Mouse (Mus musculus) intestine, embryonic 16.5 days (tissue): ENCODE results near the gene Trim7. TPM values are rescaled to one million over a fixed set of nuclear protein-coding genes. Genes with fewer than 3 reads are reported as not detected.

ENCODE experiments used
- ATAC-seq: fragments of 200-750 bp; cut with Nextera tagmentation; 2 replicates; pipeline ENCODE4 v1.8.0; 2017; ENCODE audit warnings: moderate TSS enrichment, moderate library complexity
- H3K27ac ChIP-seq: fragments of 300-500 bp; sonication (generic); 2 replicates; pipeline ENCODE4 v1.5.1; 2014; ENCODE audit warnings: mild to moderate bottlenecking, low read length
- H3K27me3 ChIP-seq: fragments of 300-500 bp; sonication (generic); replicated peaks from 2 replicates; pipeline ENCODE4 v1.6.1; 2014; ENCODE audit warnings: low read length, control low read depth, mixed read lengths; ENCODE audit not compliant: control insufficient read depth, insufficient read depth
- H3K36me3 ChIP-seq: fragments of 300-500 bp; sonication (generic); 2 replicates; pipeline ENCODE4 v1.6.1; 2014; ENCODE audit warnings: low read length, control low read depth; ENCODE audit not compliant: control insufficient read depth, insufficient read depth
- H3K4me1 ChIP-seq: fragments of 300-500 bp; sonication (generic); 2 replicates; pipeline ENCODE4 v1.6.1; 2014; ENCODE audit warnings: low read length, control low read depth, mixed read lengths; ENCODE audit not compliant: control insufficient read depth, insufficient read depth
- H3K4me2 ChIP-seq: fragments of 300-500 bp; sonication (generic); 2 replicates; pipeline ENCODE4 v1.6.1; 2014; ENCODE audit warnings: low read depth, low read length, control low read depth
- H3K4me3 ChIP-seq: fragments of 300-500 bp; sonication (generic); 2 replicates; pipeline ENCODE4 v1.5.1; 2014; ENCODE audit warnings: mild to moderate bottlenecking, low read length
- H3K9ac ChIP-seq: fragments of 300-500 bp; sonication (generic); 2 replicates; pipeline ENCODE4 v1.6.1; 2014; ENCODE audit warnings: low read depth, low read length
- H3K9me3 ChIP-seq: fragments of 300-500 bp; sonication (generic); 2 replicates; pipeline ENCODE4 v1.6.1; 2016; ENCODE audit warnings: low read length, control low read depth; ENCODE audit not compliant: control insufficient read depth
- WGBS: fragments of 180-500 bp; shearing (Covaris S2); extraction: QIAGEN DNeasy Blood & Tissue Kit; methylation state at CpG from one replicate; pipeline ENCODE4 v1.1.7; 2014; 5-methylcytosine and 5-hydroxymethylcytosine counted together
- polyA plus RNA-seq: library from polyadenylated mRNA; unstranded; fragments of >200 nt; fragmentation: Nextera tagmentation; extraction: Ambion mirVana; gene quantifications from 2 replicates; pipeline ENCODE4 v1.2.1, GENCODE M21; 2015

The Trim7 gene
- polyA plus RNA-seq, 1 experiment from 2014 or later = 1.2 TPM

GRCm38 (mm10) chr11:48833078-48833730 is 7.3 kb downstream of the Trim7 start:
- H3K36me3 ChIP-seq = no peaks in the 10 kb centered on the region
- H3K9me3 ChIP-seq = no peaks in the 10 kb centered on the region
- peak; percentile 6; the same call in 1 of the 2 replicates for ATAC-seq
- WGBS = 36% methylated on average over 9 of the region's 9 CpGs
- H3K4me1 ChIP-seq = peaks cover 6% of the 10 kb centered on the region
- peak overlapping the region; percentile 66 for H3K4me3 ChIP-seq
- H3K27me3 ChIP-seq = no peaks in the 10 kb centered on the region
- no peak overlapping the region for H3K9ac ChIP-seq
- H3K27ac ChIP-seq = no peak overlapping the region
- 0 out of 2 replicates have a peak overlapping the region, but pooled peaks have one; percentile 35 for H3K4me2 ChIP-seq

GRCm38 (mm10) chr11:48833731-48834639 is 8.0 kb downstream of the Trim7 start:
- peak overlapping the region; percentile 77 for H3K27ac ChIP-seq

GRCm38 (mm10) chr11:48835923-48836322 is 10.0 kb downstream of the Trim7 start:
- Histone ChIP-seq H3K4me3 (no peak overlapping the region), H3K4me1 (peaks cover 12% of the 10 kb centered on the region), H3K27me3 (no peaks in the 10 kb centered on the region), H3K9me3 (no peaks in the 10 kb centered on the region), H3K4me2 (no peak overlapping the region), H3K36me3 (no peaks in the 10 kb centered on the region), H3K27ac (no peak overlapping the region), H3K9ac (no peak overlapping the region)
- WGBS = 79% methylated on average over 6 of the region's 6 CpGs
- no peak for ATAC-seq

More at GRCm38 (mm10) chr11:48833731-48834639, 8.0 kb downstream of the Trim7 start:
- Histone ChIP-seq H3K4me3 (peak overlapping the region; percentile 66), H3K9ac (peak overlapping the region; percentile 61), H3K4me2 (peak overlapping the region; percentile 60), H3K4me1 (peaks cover 12% of the 10 kb centered on the region), H3K36me3 (no peaks in the 10 kb centered on the region), H3K9me3 (no peaks in the 10 kb centered on the region), H3K27me3 (no peaks in the 10 kb centered on the region)
- under 1% methylated on average over 30 of the region's 30 CpGs for WGBS
- ATAC-seq = peak; percentile 80

- H3K27me3 ChIP-seq = no peaks in the 10 kb centered on the region
- WGBS = 17% methylated on average over 11 of the region's 11 CpGs
- no peak overlapping the region for H3K27ac ChIP-seq
- peak overlapping the region; percentile 82 for H3K9ac ChIP-seq
- peak overlapping the region; percentile 93 for H3K4me3 ChIP-seq
- H3K4me2 ChIP-seq = peak overlapping the region; percentile 89
- peaks cover 12% of the 10 kb centered on the region for H3K4me1 ChIP-seq
- ATAC-seq = peak; percentile 7; the same call in 1 of the 2 replicates
- no peaks in the 10 kb centered on the region for H3K9me3 ChIP-seq
- H3K36me3 ChIP-seq = no peaks in the 10 kb centered on the region
These were observed 11.0 kb downstream of the Trim7 start for GRCm38 (mm10) chr11:48836990-48837309.

GRCm38 (mm10) chr11:48837310-48838180 is 11.6 kb downstream of the Trim7 start:
- no peaks in the 10 kb centered on the region for H3K36me3 ChIP-seq
- under 1% methylated on average over 77 of the region's 77 CpGs for WGBS
- H3K4me3 ChIP-seq = peak overlapping the region; percentile 93
- H3K9me3 ChIP-seq = no peaks in the 10 kb centered on the region
- peak; percentile 57 for ATAC-seq
- no peaks in the 10 kb centered on the region for H3K27me3 ChIP-seq
- peak overlapping the region; percentile 82 for H3K9ac ChIP-seq
- H3K4me1 ChIP-seq = peaks cover 12% of the 10 kb centered on the region
- peak overlapping the region; percentile 68 for H3K27ac ChIP-seq
- peak overlapping the region; percentile 89 for H3K4me2 ChIP-seq

- peak overlapping the region; percentile 68 for H3K27ac ChIP-seq
- peak; percentile 73 for ATAC-seq
- H3K9ac ChIP-seq = peak overlapping the region; percentile 82
- no peaks in the 10 kb centered on the region for H3K36me3 ChIP-seq
- H3K4me1 ChIP-seq = peaks cover 12% of the 10 kb centered on the region
- 2% methylated on average over 16 of the region's 16 CpGs for WGBS
- H3K4me3 ChIP-seq = peak overlapping the region; percentile 93
- H3K4me2 ChIP-seq = peak overlapping the region; percentile 89
- H3K27me3 ChIP-seq = no peaks in the 10 kb centered on the region
- H3K9me3 ChIP-seq = no peaks in the 10 kb centered on the region
These were observed 12.3 kb downstream of the Trim7 start for GRCm38 (mm10) chr11:48838181-48838797.

- no peak for ATAC-seq
- Histone ChIP-seq H3K9ac (0 out of 2 replicates have a peak overlapping the region, but pooled peaks have one; percentile 82), H3K36me3 (no peaks in the 10 kb centered on the region), H3K9me3 (no peaks in the 10 kb centered on the region), H3K4me2 (peak overlapping the region; percentile 89), H3K27ac (no peak overlapping the region), H3K27me3 (no peaks in the 10 kb centered on the region), H3K4me1 (peaks cover 12% of the 10 kb centered on the region), H3K4me3 (no peak overlapping the region)
- 82% methylated on average over 10 of the region's 10 CpGs for WGBS
These were observed 13.1 kb downstream of the Trim7 start for GRCm38 (mm10) chr11:48838879-48839680.

GRCm38 (mm10) chr11:48840805-48841204 is 14.9 kb downstream of the Trim7 start:
- Histone ChIP-seq H3K4me2 (no peak overlapping the region), H3K36me3 (no peaks in the 10 kb centered on the region), H3K4me3 (no peak overlapping the region), H3K9ac (no peak overlapping the region), H3K9me3 (no peaks in the 10 kb centered on the region), H3K27me3 (no peaks in the 10 kb centered on the region), H3K27ac (no peak overlapping the region), H3K4me1 (peaks cover 15% of the 10 kb centered on the region)
- ATAC-seq = no peak
